31 mouse cellular contexts compared by ENCODE assay signal in the genomic region with DNA sequence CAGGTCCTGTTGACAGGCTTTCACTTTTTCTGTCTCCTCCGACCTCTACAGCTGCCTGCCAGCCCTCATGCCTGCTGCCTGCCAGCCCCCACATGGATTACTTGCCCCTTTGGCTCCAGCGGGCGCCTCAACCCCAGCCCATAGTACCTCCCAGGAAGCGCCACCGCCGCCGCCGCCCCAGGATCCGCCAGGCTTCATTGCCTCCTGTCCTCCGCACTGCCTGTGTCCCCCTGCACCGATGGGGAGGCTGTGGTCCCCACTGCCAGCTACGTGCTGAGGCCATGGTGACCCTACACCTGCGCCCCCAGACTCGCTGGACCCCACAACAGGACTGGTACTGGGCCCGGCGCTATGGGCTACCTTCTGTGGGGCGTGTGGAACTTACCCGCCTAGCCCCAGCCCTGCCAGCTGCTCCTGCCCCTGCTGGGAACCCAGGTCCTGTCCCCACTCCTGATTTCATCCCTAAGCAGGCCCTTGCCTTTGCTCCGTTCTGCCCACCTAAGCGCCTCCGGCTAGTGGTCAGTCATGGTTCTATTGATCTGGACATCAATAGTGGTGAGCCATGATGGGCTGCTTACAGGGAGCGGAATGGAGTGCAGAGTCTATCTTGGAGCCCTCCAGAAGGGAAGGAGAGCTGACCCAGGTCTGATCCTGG. TPM values are rescaled to one million over a fixed set of nuclear protein-coding genes. Genes with fewer than 3 reads are reported as not detected.
DNase-seq lines count a peak whose midpoint lies in the region; ATAC-seq and TF ChIP-seq lines count a peak whose summit lies in the region.
"Had no signal": no experiment of that assay in that cellular context is flagged by ENCODE, and none has a peak within 500 bp of the region (broad histone marks: within the 10 kb centered on the region; RNA-seq: fewer than 3 reads in every experiment).

No protein-coding gene starts in this region.

- peaks cover 99% of the 10 kb centered on the region for H3K4me1 ChIP-seq in erythroblast, embryonic 14.5 days (ENCODE audit: control insufficient read depth)
- peaks cover 39% of the 10 kb centered on the region for H3K4me1 ChIP-seq in hindbrain, embryonic 10.5 days (replicated peaks)
- peaks cover 9% of the 10 kb centered on the region for H3K4me1 ChIP-seq in hindbrain, postnatal 0 days (ENCODE audit: insufficient read depth, low read length)
- peaks cover 11% of the 10 kb centered on the region for H3K4me1 ChIP-seq in midbrain, embryonic 16.5 days (ENCODE audit: control insufficient read depth, insufficient read depth, low read length)
- peaks cover 29% of the 10 kb centered on the region for H3K4me1 ChIP-seq in midbrain, embryonic 13.5 days (replicated peaks)
- peaks cover 67% of the 10 kb centered on the region for H3K4me1 ChIP-seq in liver, postnatal 0 days (ENCODE audit: insufficient read depth)

- H3K9ac ChIP-seq in hindbrain, postnatal 0 days (replicated peaks; ENCODE audit: low read length), result no peak overlapping the region
- H3K9ac ChIP-seq in midbrain, embryonic 16.5 days (ENCODE audit: low read depth, low read length), result 0 out of 2 replicates have a peak overlapping the region, but pooled peaks have one; percentile 20
- no peak overlapping the region for H3K9ac ChIP-seq in midbrain, embryonic 13.5 days (replicated peaks)
- H3K9ac ChIP-seq in liver, postnatal 0 days (replicated peaks), result peak overlapping the region; percentile 36
- H3K9ac ChIP-seq: embryonic facial prominence, embryonic 15.5 days; limb, embryonic 13.5 days; lung, embryonic 14.5 days had no signal

- H3K36me3 ChIP-seq in erythroblast, embryonic 14.5 days (ENCODE audit: control insufficient read depth), result peaks cover 92% of the 10 kb centered on the region
- peaks cover 53% of the 10 kb centered on the region for H3K36me3 ChIP-seq in hindbrain, embryonic 10.5 days
- no peaks in the 10 kb centered on the region for H3K36me3 ChIP-seq in hindbrain, postnatal 0 days (ENCODE audit: insufficient read depth, low read length)
- peaks cover 10% of the 10 kb centered on the region for H3K36me3 ChIP-seq in midbrain, embryonic 16.5 days (ENCODE audit: control insufficient read depth, insufficient read depth, low read length)
- peaks cover 38% of the 10 kb centered on the region for H3K36me3 ChIP-seq in midbrain, embryonic 13.5 days
- peaks cover 48% of the 10 kb centered on the region for H3K36me3 ChIP-seq in liver, postnatal 0 days (replicated peaks; ENCODE audit: insufficient read depth, low read length)

- DNase-seq in hindbrain, embryonic 10.5 days (ENCODE audit: low spot score), result no peak
- DNase-seq in hindbrain, postnatal 0 days (ENCODE audit: low spot score), result no peak
- no peak for DNase-seq in liver, postnatal 0 days
- DNase-seq in ovary, adult 18-20 months (ENCODE audit: low spot score), result no peak
- DNase-seq: adrenal gland, postnatal 25 days; cerebellum, adult 9-11 months; gastrocnemius, postnatal 36 days; heart, postnatal 10 days; kidney, postnatal 4 days; lung, embryonic 14.5 days; lung, postnatal 36 days; right cerebral cortex, adult 18-20 months; right cerebral cortex, postnatal 4 days; thymus, postnatal 14 days had no signal

- peak overlapping the region; percentile 49 for H3K4me3 ChIP-seq in erythroblast, embryonic 14.5 days (replicated peaks)
- no peak overlapping the region for H3K4me3 ChIP-seq in hindbrain, embryonic 10.5 days
- no peak overlapping the region for H3K4me3 ChIP-seq in hindbrain, postnatal 0 days (ENCODE audit: low read length)
- no peak overlapping the region for H3K4me3 ChIP-seq in midbrain, embryonic 16.5 days (ENCODE audit: low read depth, low read length)
- no peak overlapping the region for H3K4me3 ChIP-seq in midbrain, embryonic 13.5 days (replicated peaks)
- H3K4me3 ChIP-seq in liver, postnatal 0 days (ENCODE audit: low read depth, low read length), result no peak overlapping the region
- H3K4me3 ChIP-seq: embryonic facial prominence, embryonic 15.5 days; forebrain, embryonic 10.5 days; limb, embryonic 13.5 days; myocyte had no signal

- 79% methylated on average over 22 of the region's 22 CpGs for WGBS in hindbrain, embryonic 10.5 days
- WGBS in hindbrain, postnatal 0 days, result 81% methylated on average over 22 of the region's 22 CpGs
- 84% methylated on average over 22 of the region's 22 CpGs for whole genome bisulfite sequencing in midbrain, embryonic 16.5 days
- 79% methylated on average over 22 of the region's 22 CpGs for WGBS in midbrain, embryonic 13.5 days
- 90% methylated on average over 22 of the region's 22 CpGs for WGBS in liver, postnatal 0 days (ENCODE audit: insufficient replicate concordance)

- H3K27ac ChIP-seq in hindbrain, embryonic 10.5 days, result 0 out of 2 replicates have a peak overlapping the region, but pooled peaks have one; percentile 23
- H3K27ac ChIP-seq in hindbrain, postnatal 0 days, result no peak overlapping the region
- no peak overlapping the region for H3K27ac ChIP-seq in midbrain, embryonic 16.5 days (ENCODE audit: low read length)
- H3K27ac ChIP-seq in midbrain, embryonic 13.5 days, result no peak overlapping the region
- H3K27ac ChIP-seq in liver, postnatal 0 days (ENCODE audit: low read depth), result peak overlapping the region; percentile 85
- H3K27ac ChIP-seq: embryonic facial prominence, embryonic 15.5 days; limb, embryonic 13.5 days had no signal

- no peak for TF ChIP-seq EP300 in liver, postnatal 0 days (IDR thresholded peaks at IDR 0.05; ENCODE audit: low read depth)

- H3K9me3 ChIP-seq in erythroblast, embryonic 14.5 days (ENCODE audit: control insufficient read depth, low read length), result no peaks in the 10 kb centered on the region
- no peaks in the 10 kb centered on the region for H3K9me3 ChIP-seq in hindbrain, embryonic 10.5 days
- no peaks in the 10 kb centered on the region for H3K9me3 ChIP-seq in hindbrain, postnatal 0 days (ENCODE audit: low read length)
- no peaks in the 10 kb centered on the region for H3K9me3 ChIP-seq in midbrain, embryonic 16.5 days (replicated peaks; ENCODE audit: control insufficient read depth, low read length, poor library complexity, severe bottlenecking)
- no peaks in the 10 kb centered on the region for H3K9me3 ChIP-seq in midbrain, embryonic 13.5 days
- H3K9me3 ChIP-seq in liver, postnatal 0 days (ENCODE audit: low read length), result no peaks in the 10 kb centered on the region
- H3K9me3 ChIP-seq: embryonic facial prominence, embryonic 15.5 days; forebrain, embryonic 10.5 days; limb, embryonic 13.5 days had no signal

- H3K27me3 ChIP-seq in erythroblast, embryonic 14.5 days (ENCODE audit: control insufficient read depth), result no peaks in the 10 kb centered on the region
- 0 out of 2 replicates have a peak, but pooled peaks cover 3% of the 10 kb centered on the region for H3K27me3 ChIP-seq in hindbrain, embryonic 10.5 days (ENCODE audit: insufficient read depth, poor library complexity, severe bottlenecking)
- no peaks in the 10 kb centered on the region for H3K27me3 ChIP-seq in hindbrain, postnatal 0 days (ENCODE audit: insufficient read depth, low read length)
- H3K27me3 ChIP-seq in midbrain, embryonic 16.5 days (ENCODE audit: control insufficient read depth, insufficient read depth, low read depth, low read length), result no peaks in the 10 kb centered on the region
- H3K27me3 ChIP-seq in midbrain, embryonic 13.5 days, result no peaks in the 10 kb centered on the region
- no peaks in the 10 kb centered on the region for H3K27me3 ChIP-seq in liver, postnatal 0 days (ENCODE audit: insufficient read depth, low read length)
- H3K27me3 ChIP-seq: embryonic facial prominence, embryonic 15.5 days; limb, embryonic 13.5 days had no signal

- no peak overlapping the region for H3K4me2 ChIP-seq in hindbrain, postnatal 0 days (ENCODE audit: low read depth, low read length)
- no peak overlapping the region for H3K4me2 ChIP-seq in midbrain, embryonic 16.5 days (ENCODE audit: low read length)
- no peak overlapping the region for H3K4me2 ChIP-seq in midbrain, embryonic 13.5 days (replicated peaks)
- H3K4me2 ChIP-seq in liver, postnatal 0 days (ENCODE audit: low read depth, low read length), result peak overlapping the region; percentile 47
- H3K4me2 ChIP-seq: embryonic facial prominence, embryonic 15.5 days; limb, embryonic 13.5 days; lung, embryonic 14.5 days; midbrain, embryonic 11.5 days had no signal

- no peak for ATAC-seq in erythroblast, adult 5-6 weeks (replicated peaks; ENCODE audit: low FRiP score, poor library complexity, severe bottlenecking)
- no peak for ATAC-seq in hindbrain, postnatal 0 days
- no peak for ATAC-seq in midbrain, embryonic 16.5 days
- ATAC-seq in midbrain, embryonic 13.5 days, result no peak; the same call in 1 of the 2 replicates
- ATAC-seq in liver, postnatal 0 days, result no peak
- ATAC-seq: hindbrain, embryonic 16.5 days; intestine, embryonic 16.5 days had no signal

- TF ChIP-seq CTCF in hindbrain, postnatal 0 days (IDR thresholded peaks at IDR 0.05; ENCODE audit: low read depth), result no peak
- no peak for TF ChIP-seq CTCF in liver, postnatal 0 days (IDR thresholded peaks at IDR 0.05; ENCODE audit: low read depth)

RNA-seq across cellular contexts. Expression of gene Cox6b2, which starts 6.4 kb away (rescaled TPM):
- polyA plus RNA-seq in erythroblast, embryonic 14.5 days (2012), result 25.4 and 26.4 TPM in 2 replicates
- 33.2 and 44.4 TPM in 2 replicates for total RNA-seq in erythroblast, adult 5-6 weeks (2015; ENCODE audit: low replicate concordance)
- total RNA-seq in erythroblast, adult 5-6 weeks (2017; ENCODE audit: low replicate concordance), result 18.8 and 22.3 TPM in 2 replicates
- polyA plus RNA-seq in hindbrain, embryonic 10.5 days (2016; fragmentation: Nextera tagmentation; extraction: Ambion mirVana), result 40.8 and 46.1 TPM in 2 replicates
- total RNA-seq in hindbrain, postnatal 0 days (2014; rRNA removed), result 10.6 and 37.2 TPM in 2 replicates
- polyA plus RNA-seq in hindbrain, postnatal 0 days (2015; fragmentation: Nextera tagmentation; extraction: Ambion mirVana), result 47.0 and 50.1 TPM in 2 replicates
- 19.3 and 21.3 TPM in 2 replicates for polyA plus RNA-seq in midbrain, embryonic 16.5 days (2015; fragmentation: Nextera tagmentation; extraction: Ambion mirVana)
- 19.7 and 22.9 TPM in 2 replicates for polyA plus RNA-seq in midbrain, embryonic 13.5 days (2015; fragmentation: Nextera tagmentation; extraction: Ambion mirVana)
- 63.8 and 68.7 TPM in 2 replicates for polyA plus RNA-seq in liver, postnatal 0 days (2015; fragmentation: Nextera tagmentation; extraction: Ambion mirVana)

RNA-seq across cellular contexts. Expression of gene Kmt5c, which starts 6.5 kb away (rescaled TPM):
- polyA plus RNA-seq in erythroblast, embryonic 14.5 days (2012), result 67.3 and 67.8 TPM in 2 replicates
- total RNA-seq in erythroblast, adult 5-6 weeks (2015; ENCODE audit: low replicate concordance), result 11.3 and 15.9 TPM in 2 replicates
- total RNA-seq in erythroblast, adult 5-6 weeks (2017; ENCODE audit: low replicate concordance), result 32.0 and 42.2 TPM in 2 replicates
- 94.8 and 106 TPM in 2 replicates for polyA plus RNA-seq in hindbrain, embryonic 10.5 days (2016; fragmentation: Nextera tagmentation; extraction: Ambion mirVana)
- total RNA-seq in hindbrain, postnatal 0 days (2014; rRNA removed), result 29.3 and 39.5 TPM in 2 replicates
- 30.7 and 36.5 TPM in 2 replicates for polyA plus RNA-seq in hindbrain, postnatal 0 days (2015; fragmentation: Nextera tagmentation; extraction: Ambion mirVana)
- 58.5 and 61.1 TPM in 2 replicates for polyA plus RNA-seq in midbrain, embryonic 16.5 days (2015; fragmentation: Nextera tagmentation; extraction: Ambion mirVana)
- polyA plus RNA-seq in midbrain, embryonic 13.5 days (2015; fragmentation: Nextera tagmentation; extraction: Ambion mirVana), result 90.0 and 92.5 TPM in 2 replicates
- polyA plus RNA-seq in liver, postnatal 0 days (2015; fragmentation: Nextera tagmentation; extraction: Ambion mirVana), result 25.9 and 33.6 TPM in 2 replicates

RNA-seq across cellular contexts. Expression of gene Tmem150b, which starts 21.4 kb away (rescaled TPM):
- polyA plus RNA-seq in erythroblast, embryonic 14.5 days (2012), result not detected in 2 replicates
- total RNA-seq in erythroblast, adult 5-6 weeks (2015; ENCODE audit: low replicate concordance), result 1.7 and 6.7 TPM in 2 replicates
- 2.1 and 2.7 TPM in 2 replicates for total RNA-seq in erythroblast, adult 5-6 weeks (2017; ENCODE audit: low replicate concordance)
- 0.14 and 0.17 TPM in 2 replicates for polyA plus RNA-seq in hindbrain, embryonic 10.5 days (2016; fragmentation: Nextera tagmentation; extraction: Ambion mirVana)
- not detected in 2 replicates for total RNA-seq in hindbrain, postnatal 0 days (2014; rRNA removed)
- 0.13 TPM in 2 replicates for polyA plus RNA-seq in hindbrain, postnatal 0 days (2015; fragmentation: Nextera tagmentation; extraction: Ambion mirVana)
- polyA plus RNA-seq in midbrain, embryonic 16.5 days (2015; fragmentation: Nextera tagmentation; extraction: Ambion mirVana), result 0.25 TPM in 1 of 2 replicates, not detected in the other
- 0.22 and 0.24 TPM in 2 replicates for polyA plus RNA-seq in midbrain, embryonic 13.5 days (2015; fragmentation: Nextera tagmentation; extraction: Ambion mirVana)
- polyA plus RNA-seq in liver, postnatal 0 days (2015; fragmentation: Nextera tagmentation; extraction: Ambion mirVana), result 0.29 and 0.34 TPM in 2 replicates
- total RNA-seq: gastrocnemius, adult 18-20 months; gastrocnemius, postnatal 36 days; left cerebral cortex, postnatal 25 days had no signal
- polyA plus RNA-seq: lung, embryonic 14.5 days; midbrain, embryonic 11.5 days had no signal

RNA-seq across cellular contexts. Expression of gene Fam71e2, which starts 24.6 kb away (rescaled TPM):
- not detected in 2 replicates for polyA plus RNA-seq in erythroblast, embryonic 14.5 days (2012)
- total RNA-seq in erythroblast, adult 5-6 weeks (2015; ENCODE audit: low replicate concordance), result not detected in 2 replicates
- total RNA-seq in erythroblast, adult 5-6 weeks (2017; ENCODE audit: low replicate concordance), result not detected in 2 replicates
- polyA plus RNA-seq in hindbrain, embryonic 10.5 days (2016; fragmentation: Nextera tagmentation; extraction: Ambion mirVana), result not detected in 2 replicates
- not detected in 2 replicates for total RNA-seq in hindbrain, postnatal 0 days (2014; rRNA removed)
- not detected in 2 replicates for polyA plus RNA-seq in hindbrain, postnatal 0 days (2015; fragmentation: Nextera tagmentation; extraction: Ambion mirVana)
- polyA plus RNA-seq in midbrain, embryonic 16.5 days (2015; fragmentation: Nextera tagmentation; extraction: Ambion mirVana), result not detected in 2 replicates
- polyA plus RNA-seq in midbrain, embryonic 13.5 days (2015; fragmentation: Nextera tagmentation; extraction: Ambion mirVana), result not detected in 2 replicates
- polyA plus RNA-seq in liver, postnatal 0 days (2015; fragmentation: Nextera tagmentation; extraction: Ambion mirVana), result not detected in 2 replicates
- total RNA-seq: adrenal gland, postnatal 25 days; common myeloid progenitor, adult 5-6 weeks; gastrocnemius, adult 18-20 months; gastrocnemius, postnatal 36 days; heart, postnatal 10 days; left cerebral cortex, postnatal 25 days had no signal
- polyA plus RNA-seq: embryonic facial prominence, embryonic 15.5 days; forebrain, embryonic 10.5 days; hindbrain, embryonic 16.5 days; intestine, embryonic 16.5 days; kidney, embryonic 14.5 days; limb, embryonic 13.5 days; lung, embryonic 14.5 days; midbrain, embryonic 11.5 days; myocyte; neural tube, embryonic 14.5 days; stomach, embryonic 14.5 days had no signal

RNA-seq across cellular contexts. Expression of gene Il11, which starts 36.2 kb away (rescaled TPM):
- not detected in 2 replicates for polyA plus RNA-seq in erythroblast, embryonic 14.5 days (2012)
- total RNA-seq in erythroblast, adult 5-6 weeks (2015; ENCODE audit: low replicate concordance), result not detected in 2 replicates
- not detected in 2 replicates for total RNA-seq in erythroblast, adult 5-6 weeks (2017; ENCODE audit: low replicate concordance)
- polyA plus RNA-seq in hindbrain, embryonic 10.5 days (2016; fragmentation: Nextera tagmentation; extraction: Ambion mirVana), result 0.44 and 0.96 TPM in 2 replicates
- 2.0 TPM in 1 of 2 replicates, not detected in the other for total RNA-seq in hindbrain, postnatal 0 days (2014; rRNA removed)
- 1.1 and 1.3 TPM in 2 replicates for polyA plus RNA-seq in hindbrain, postnatal 0 days (2015; fragmentation: Nextera tagmentation; extraction: Ambion mirVana)
- 1.3 TPM in 2 replicates for polyA plus RNA-seq in midbrain, embryonic 16.5 days (2015; fragmentation: Nextera tagmentation; extraction: Ambion mirVana)
- polyA plus RNA-seq in midbrain, embryonic 13.5 days (2015; fragmentation: Nextera tagmentation; extraction: Ambion mirVana), result 0.48 and 1.1 TPM in 2 replicates
- 0.07 TPM in 1 of 2 replicates, not detected in the other for polyA plus RNA-seq in liver, postnatal 0 days (2015; fragmentation: Nextera tagmentation; extraction: Ambion mirVana)
- total RNA-seq: gastrocnemius, postnatal 36 days; heart, postnatal 10 days had no signal
- polyA plus RNA-seq: forebrain, embryonic 10.5 days; kidney, embryonic 14.5 days; lung, embryonic 14.5 days had no signal

Comparison
In these comparisons a context has a peak if more than half of its experiments do, and no peak if none do; other contexts are left out.
1. H3K27ac ChIP-seq: peak in hindbrain, embryonic 10.5 days (single experiment) and liver, postnatal 0 days (single experiment); none in hindbrain, postnatal 0 days (single experiment), midbrain, embryonic 16.5 days (single experiment) and midbrain, embryonic 13.5 days (single experiment).
2. H3K9ac ChIP-seq: peak in midbrain, embryonic 16.5 days (single experiment) and liver, postnatal 0 days (single experiment); none in hindbrain, postnatal 0 days (single experiment) and midbrain, embryonic 13.5 days (single experiment).